Mouse (Mus musculus): ENCODE measurements at regions not wholly inside any gene's neighbourhood (a gene's known extent, or its start where the extent isn't known, plus 50 kb on each side); places are given as distances from the start of the nearest gene placed in this dataset.

DNA sequence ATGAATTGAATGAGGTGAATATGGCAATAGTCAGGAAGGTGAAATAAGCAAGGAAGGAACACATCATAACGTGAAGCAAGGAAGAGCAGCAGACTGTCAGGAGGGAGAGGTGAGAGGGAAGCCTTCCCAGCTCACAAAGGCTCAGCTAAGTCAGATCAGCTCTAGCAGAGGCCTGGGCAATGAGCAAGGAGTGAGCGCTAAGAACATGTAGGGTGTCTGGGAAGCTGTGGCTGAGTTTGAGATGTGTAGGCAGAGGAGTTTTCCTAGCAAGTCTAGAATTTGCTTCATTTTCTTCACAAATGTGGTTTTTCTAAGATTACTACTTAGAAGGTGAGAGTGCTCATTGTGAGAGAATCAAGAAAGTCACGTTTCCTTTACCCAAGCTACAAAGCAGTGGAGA lies 803.5 kb upstream of the Chrm3 start:
- no peaks in the 10 kb centered on the region for H3K4me1 ChIP-seq (ENCODE audit: control insufficient read depth, insufficient read depth, low read depth, low read length)
- no peak overlapping the region for H3K27ac ChIP-seq (ENCODE audit: low read depth, low read length)
- H3K9ac ChIP-seq (ENCODE audit: low read depth, low read length) = no peak overlapping the region
- no peak for ATAC-seq
- no peaks in the 10 kb centered on the region for H3K9me3 ChIP-seq (ENCODE audit: control insufficient read depth, low read length)
- H3K27me3 ChIP-seq (replicated peaks; ENCODE audit: control insufficient read depth, insufficient read depth, low read length) = no peaks in the 10 kb centered on the region
- H3K4me3 ChIP-seq (ENCODE audit: low read length) = no peak overlapping the region
- H3K4me2 ChIP-seq (ENCODE audit: low read length) = no peak overlapping the region
- WGBS = 75% methylated on average over 3 of the region's 3 CpGs
- no peaks in the 10 kb centered on the region for H3K36me3 ChIP-seq (ENCODE audit: control insufficient read depth, insufficient read depth, low read length)

DNA sequence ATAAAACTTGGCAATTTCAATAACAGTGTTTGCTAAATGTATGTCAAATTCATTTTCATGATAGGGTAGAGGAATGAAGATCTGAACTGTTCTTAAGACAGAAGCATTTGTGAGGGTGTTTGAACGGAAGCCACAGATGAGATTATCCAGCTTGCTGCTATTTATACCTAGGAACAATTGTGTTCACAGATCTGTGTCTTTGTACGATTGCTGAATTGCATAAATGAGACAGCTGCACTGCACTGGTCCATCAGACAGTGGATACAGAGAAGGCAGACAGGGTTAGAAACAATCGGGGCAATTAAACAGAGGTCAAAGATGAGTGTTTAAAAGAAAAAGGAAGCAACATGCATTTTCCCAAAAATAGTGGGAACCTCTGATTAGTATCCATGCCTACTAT lies 786.6 kb upstream of the Chrm3 start:
- WGBS = 72% methylated on average over 3 of the region's 3 CpGs
- no peaks in the 10 kb centered on the region for H3K4me1 ChIP-seq (ENCODE audit: control insufficient read depth, insufficient read depth, low read depth, low read length)

DNA sequence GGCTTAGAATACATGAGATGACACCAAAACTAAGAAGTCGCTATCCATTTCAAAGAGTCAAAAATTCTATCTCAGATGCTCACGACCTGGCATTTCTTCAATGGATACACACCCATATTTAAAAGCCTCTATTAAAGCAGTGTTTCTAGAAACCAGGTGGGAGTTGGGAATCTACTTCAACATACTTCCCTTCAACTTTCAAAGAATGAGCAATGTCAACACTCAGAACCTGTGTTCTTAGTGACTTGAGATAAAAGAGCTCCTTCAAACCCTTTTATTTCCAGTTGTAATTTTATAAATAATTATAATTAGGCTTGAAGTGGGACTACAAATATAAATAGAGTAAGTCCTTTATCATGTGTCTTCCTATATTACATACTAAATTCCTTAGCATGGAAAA lies 747.0 kb upstream of the Chrm3 start:
- H3K4me1 ChIP-seq (ENCODE audit: control insufficient read depth, insufficient read depth, low read depth, low read length) = no peaks in the 10 kb centered on the region
- ATAC-seq = no peak
- H3K27me3 ChIP-seq (replicated peaks; ENCODE audit: control insufficient read depth, insufficient read depth, low read length) = no peaks in the 10 kb centered on the region
- no peak overlapping the region for H3K4me2 ChIP-seq (ENCODE audit: low read length)
- 100% methylated on average over 2 of the region's 2 CpGs for WGBS
- H3K4me3 ChIP-seq (ENCODE audit: low read length) = no peak overlapping the region
- no peaks in the 10 kb centered on the region for H3K9me3 ChIP-seq (ENCODE audit: control insufficient read depth, low read length)
- H3K9ac ChIP-seq (ENCODE audit: low read depth, low read length) = no peak overlapping the region
- no peak overlapping the region for H3K27ac ChIP-seq (ENCODE audit: low read depth, low read length)
- H3K36me3 ChIP-seq (ENCODE audit: control insufficient read depth, insufficient read depth, low read length) = no peaks in the 10 kb centered on the region

More for the DNA sequence above, 786.6 kb upstream of the Chrm3 start:
- no peaks in the 10 kb centered on the region for H3K36me3 ChIP-seq (ENCODE audit: control insufficient read depth, insufficient read depth, low read length)
- no peaks in the 10 kb centered on the region for H3K9me3 ChIP-seq (ENCODE audit: control insufficient read depth, low read length)
- no peak overlapping the region for H3K4me3 ChIP-seq (ENCODE audit: low read length)
- no peak for ATAC-seq
- H3K27ac ChIP-seq (ENCODE audit: low read depth, low read length) = no peak overlapping the region
- H3K9ac ChIP-seq (ENCODE audit: low read depth, low read length) = no peak overlapping the region
- no peak overlapping the region for H3K4me2 ChIP-seq (ENCODE audit: low read length)
- H3K27me3 ChIP-seq (replicated peaks; ENCODE audit: control insufficient read depth, insufficient read depth, low read length) = no peaks in the 10 kb centered on the region

DNA sequence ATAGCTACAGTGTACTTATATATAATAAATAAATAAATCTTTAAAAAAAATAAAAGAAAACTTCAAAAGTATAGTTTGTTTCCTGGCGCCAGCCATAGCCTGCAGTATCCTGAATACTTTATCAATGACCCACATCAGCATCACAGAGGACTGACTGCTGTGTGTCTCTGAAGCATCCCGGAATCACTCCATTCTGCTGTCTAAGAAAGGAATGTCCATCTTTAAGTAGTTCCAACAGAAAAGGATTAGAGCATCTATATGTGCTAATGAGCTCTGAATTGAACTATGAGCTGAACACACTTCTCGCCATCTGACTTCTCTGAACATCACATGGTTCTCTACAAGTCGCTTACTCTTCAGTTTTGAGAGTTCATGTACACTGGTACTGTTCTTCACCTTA lies 745.8 kb upstream of the Chrm3 start:
- no peaks in the 10 kb centered on the region for H3K36me3 ChIP-seq (ENCODE audit: control insufficient read depth, insufficient read depth, low read length)
- H3K9me3 ChIP-seq (ENCODE audit: control insufficient read depth, low read length) = no peaks in the 10 kb centered on the region
- no peak for ATAC-seq
- H3K4me2 ChIP-seq (ENCODE audit: low read length) = no peak overlapping the region
- 82% methylated on average over 4 of the region's 4 CpGs for WGBS
- H3K4me1 ChIP-seq (ENCODE audit: control insufficient read depth, insufficient read depth, low read depth, low read length) = no peaks in the 10 kb centered on the region
- no peaks in the 10 kb centered on the region for H3K27me3 ChIP-seq (replicated peaks; ENCODE audit: control insufficient read depth, insufficient read depth, low read length)
- no peak overlapping the region for H3K27ac ChIP-seq (ENCODE audit: low read depth, low read length)
- H3K9ac ChIP-seq (ENCODE audit: low read depth, low read length) = no peak overlapping the region
- no peak overlapping the region for H3K4me3 ChIP-seq (ENCODE audit: low read length)

DNA sequence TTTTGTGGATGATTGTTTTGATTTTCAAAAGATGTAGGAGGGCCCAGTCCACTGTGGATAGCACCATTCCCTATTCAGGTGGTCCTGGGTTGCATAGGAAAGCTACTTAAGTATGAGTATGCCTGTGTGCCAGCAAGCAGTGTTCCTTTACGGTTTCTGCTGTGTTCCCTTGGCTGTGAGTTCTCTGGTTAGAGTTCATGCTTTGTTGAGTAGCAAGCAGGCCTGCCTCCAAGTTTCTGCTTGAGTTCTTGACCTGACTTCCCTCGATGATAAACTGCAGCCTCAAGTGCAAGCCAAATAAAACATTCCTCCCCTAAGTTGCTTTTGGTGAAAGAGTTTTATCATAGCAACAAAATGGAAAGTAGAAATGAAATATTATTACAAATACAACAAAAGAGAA lies 744.9 kb upstream of the Chrm3 start:
- Histone ChIP-seq H3K4me1 (ENCODE audit: control insufficient read depth, insufficient read depth, low read depth, low read length) (no peaks in the 10 kb centered on the region), H3K27me3 (replicated peaks; ENCODE audit: control insufficient read depth, insufficient read depth, low read length) (no peaks in the 10 kb centered on the region), H3K36me3 (ENCODE audit: control insufficient read depth, insufficient read depth, low read length) (no peaks in the 10 kb centered on the region), H3K4me3 (ENCODE audit: low read length) (no peak overlapping the region), H3K9ac (ENCODE audit: low read depth, low read length) (no peak overlapping the region), H3K4me2 (ENCODE audit: low read length) (no peak overlapping the region), H3K27ac (ENCODE audit: low read depth, low read length) (no peak overlapping the region), H3K9me3 (ENCODE audit: control insufficient read depth, low read length) (no peaks in the 10 kb centered on the region)
- ATAC-seq = no peak
- WGBS = 76% methylated on average over 2 of the region's 2 CpGs

DNA sequence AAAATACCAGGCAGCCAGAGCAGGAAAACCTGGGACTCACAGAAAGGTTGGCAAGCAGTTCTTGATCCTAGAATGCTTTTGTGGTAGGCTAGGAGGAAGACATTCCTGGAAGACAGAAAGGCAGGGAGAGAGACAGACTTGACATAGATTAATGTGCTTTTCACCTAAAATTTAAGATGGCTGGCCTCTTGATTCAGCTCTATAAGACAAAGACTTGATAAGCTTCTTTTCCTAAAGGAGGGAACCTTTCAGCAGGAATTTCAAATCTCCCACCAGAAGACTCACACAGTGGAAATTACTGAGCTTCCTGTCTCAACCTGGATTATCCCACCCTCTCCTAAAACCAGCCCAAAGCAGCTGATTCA lies 738.9 kb upstream of the Chrm3 start:
- H3K36me3 ChIP-seq (ENCODE audit: control insufficient read depth, insufficient read depth, low read length) = no peaks in the 10 kb centered on the region
- H3K9ac ChIP-seq (ENCODE audit: low read depth, low read length) = no peak overlapping the region
- no peak overlapping the region for H3K4me3 ChIP-seq (ENCODE audit: low read length)
- H3K27ac ChIP-seq (ENCODE audit: low read depth, low read length) = no peak overlapping the region
- H3K27me3 ChIP-seq (replicated peaks; ENCODE audit: control insufficient read depth, insufficient read depth, low read length) = no peaks in the 10 kb centered on the region
- no peaks in the 10 kb centered on the region; the same call in 1 of the 2 replicates for H3K4me1 ChIP-seq (ENCODE audit: control insufficient read depth, insufficient read depth, low read depth, low read length)
- no peak overlapping the region for H3K4me2 ChIP-seq (ENCODE audit: low read length)
- H3K9me3 ChIP-seq (ENCODE audit: control insufficient read depth, low read length) = no peaks in the 10 kb centered on the region
- no peak for ATAC-seq

DNA sequence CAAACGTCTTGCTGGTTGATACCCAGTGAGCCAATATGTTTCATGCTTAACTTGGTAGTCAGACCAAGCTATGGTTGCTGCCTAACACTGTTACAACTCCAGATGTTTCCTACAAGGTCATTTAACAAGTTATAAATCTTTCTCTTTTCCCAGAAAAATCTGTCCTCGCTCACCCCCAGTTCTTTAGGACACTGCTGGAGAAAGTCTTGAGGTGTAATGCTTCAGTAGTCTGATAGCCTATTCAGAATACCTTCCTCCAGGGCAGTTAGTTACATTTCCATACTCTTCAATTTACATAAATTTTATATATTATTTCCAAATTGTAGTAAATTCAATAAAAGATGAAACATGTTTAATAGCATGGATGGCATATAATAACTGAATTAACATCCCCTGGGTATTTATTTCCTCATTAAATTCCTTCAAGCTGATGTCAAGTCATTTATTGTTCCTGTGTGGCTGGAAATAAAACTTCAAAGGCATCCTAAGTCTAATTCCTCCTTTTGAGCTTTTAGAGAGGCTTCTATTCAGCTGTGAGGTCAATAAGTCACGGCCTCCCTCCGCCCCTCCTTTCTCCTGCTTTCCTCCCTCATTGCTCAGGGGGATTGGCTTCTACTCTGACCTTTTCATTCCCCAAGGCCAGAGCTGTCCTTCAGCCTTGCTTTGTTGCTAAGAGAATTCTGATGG lies 738.4 kb upstream of the Chrm3 start:
- 15% methylated on average over 4 of the region's 4 CpGs for WGBS
- Histone ChIP-seq H3K4me3 (ENCODE audit: low read length) (no peak overlapping the region), H3K4me1 (ENCODE audit: control insufficient read depth, insufficient read depth, low read depth, low read length) (no peaks in the 10 kb centered on the region; the same call in 1 of the 2 replicates), H3K27me3 (replicated peaks; ENCODE audit: control insufficient read depth, insufficient read depth, low read length) (no peaks in the 10 kb centered on the region), H3K4me2 (ENCODE audit: low read length) (no peak overlapping the region), H3K36me3 (ENCODE audit: control insufficient read depth, insufficient read depth, low read length) (no peaks in the 10 kb centered on the region), H3K27ac (ENCODE audit: low read depth, low read length) (no peak overlapping the region), H3K9me3 (ENCODE audit: control insufficient read depth, low read length) (no peaks in the 10 kb centered on the region), H3K9ac (ENCODE audit: low read depth, low read length) (no peak overlapping the region)
- no peak for ATAC-seq

DNA sequence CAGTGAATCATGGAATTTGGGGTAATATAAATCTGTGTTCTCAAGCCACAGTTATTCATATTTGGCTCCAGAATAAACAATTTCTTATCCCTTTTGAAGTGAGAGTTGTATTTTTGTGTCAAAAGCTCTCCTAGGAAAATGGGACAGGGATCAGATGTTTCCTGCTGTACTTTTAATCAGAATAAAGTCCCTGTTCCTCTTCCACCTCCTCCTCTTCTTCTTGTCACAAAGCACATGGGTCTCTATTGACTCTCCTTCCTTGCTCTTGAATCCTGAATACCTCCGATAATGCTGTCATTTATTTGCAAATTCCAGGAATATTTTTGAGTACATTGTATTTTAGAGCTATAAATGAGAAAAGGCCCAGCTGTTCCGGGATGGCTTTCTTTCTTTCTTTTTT lies 732.3 kb upstream of the Chrm3 start:
- Histone ChIP-seq H3K4me3 (ENCODE audit: low read length) (no peak overlapping the region), H3K4me2 (ENCODE audit: low read length) (no peak overlapping the region), H3K27me3 (replicated peaks; ENCODE audit: control insufficient read depth, insufficient read depth, low read length) (no peaks in the 10 kb centered on the region), H3K9ac (ENCODE audit: low read depth, low read length) (no peak overlapping the region), H3K4me1 (ENCODE audit: control insufficient read depth, insufficient read depth, low read depth, low read length) (no peaks in the 10 kb centered on the region), H3K36me3 (ENCODE audit: control insufficient read depth, insufficient read depth, low read length) (no peaks in the 10 kb centered on the region), H3K9me3 (ENCODE audit: control insufficient read depth, low read length) (no peaks in the 10 kb centered on the region), H3K27ac (ENCODE audit: low read depth, low read length) (no peak overlapping the region)
- ATAC-seq = no peak
- 79% methylated on average over 2 of the region's 2 CpGs for WGBS
